Mouse (Mus musculus) forebrain, embryonic 13.5 days (tissue): Measurements from ENCODE around the gene Btbd35f14. TPM values are rescaled to one million over a fixed set of nuclear protein-coding genes. Genes with fewer than 3 reads are reported as not detected.
"Not testable (repeated sequence)": the region's sequence is repeated elsewhere in the genome, so short reads cannot be mapped to it uniquely, and the experiment has no call there.

Experiments
- ATAC-seq: fragments of 200-750 bp; cut with Nextera tagmentation; 2 replicates; pipeline ENCODE4 v1.8.0; 2017
- H3K27ac ChIP-seq: fragments of 300-500 bp; sonication (generic); 2 replicates; pipeline ENCODE4 v1.5.1; 2015; ENCODE audit warnings: inconsistent platforms, mild to moderate bottlenecking, moderate library complexity
- H3K27me3 ChIP-seq: fragments of 300-500 bp; sonication (generic); 2 replicates; pipeline ENCODE4 v1.6.1; 2015; ENCODE audit warnings: mild to moderate bottlenecking, inconsistent platforms
- H3K36me3 ChIP-seq: fragments of 300-500 bp; sonication (generic); 2 replicates; pipeline ENCODE4 v1.6.1; 2015; ENCODE audit warnings: mild to moderate bottlenecking, inconsistent platforms; ENCODE audit not compliant: poor library complexity, severe bottlenecking
- H3K4me1 ChIP-seq: fragments of 300-500 bp; sonication (generic); 2 replicates; pipeline ENCODE4 v1.6.1; 2015; ENCODE audit warnings: inconsistent platforms
- H3K4me2 ChIP-seq: fragments of 300-500 bp; sonication (generic); 2 replicates; pipeline ENCODE4 v1.6.1; 2015; ENCODE audit warnings: inconsistent platforms, mild to moderate bottlenecking, moderate library complexity
- H3K4me3 ChIP-seq: fragments of 300-500 bp; sonication (generic); 2 replicates; pipeline ENCODE4 v1.5.1; 2015; ENCODE audit warnings: mild to moderate bottlenecking, inconsistent platforms
- H3K9ac ChIP-seq: fragments of 300-500 bp; sonication (generic); 2 replicates; pipeline ENCODE4 v1.6.1; 2015; ENCODE audit warnings: mild to moderate bottlenecking, inconsistent platforms
- H3K9me3 ChIP-seq: fragments of 300-500 bp; sonication (generic); replicated peaks from 2 replicates; pipeline ENCODE4 v1.6.1; 2016; ENCODE audit warnings: inconsistent platforms
- WGBS: fragments of 180-500 bp; shearing (Covaris S2); methylation state at CpG from one replicate; pipeline ENCODE4 v1.1.7; 2015; 5-methylcytosine and 5-hydroxymethylcytosine counted together
- polyA plus RNA-seq: library from polyadenylated mRNA; unstranded; fragments of >200 nt; fragmentation: Nextera tagmentation; extraction: Ambion mirVana; gene quantifications from 2 replicates; pipeline ENCODE4 v1.2.1, GENCODE M21; 2015

Btbd35f14 gene
- polyA plus RNA-seq: not detected in 2 replicates

DNA sequence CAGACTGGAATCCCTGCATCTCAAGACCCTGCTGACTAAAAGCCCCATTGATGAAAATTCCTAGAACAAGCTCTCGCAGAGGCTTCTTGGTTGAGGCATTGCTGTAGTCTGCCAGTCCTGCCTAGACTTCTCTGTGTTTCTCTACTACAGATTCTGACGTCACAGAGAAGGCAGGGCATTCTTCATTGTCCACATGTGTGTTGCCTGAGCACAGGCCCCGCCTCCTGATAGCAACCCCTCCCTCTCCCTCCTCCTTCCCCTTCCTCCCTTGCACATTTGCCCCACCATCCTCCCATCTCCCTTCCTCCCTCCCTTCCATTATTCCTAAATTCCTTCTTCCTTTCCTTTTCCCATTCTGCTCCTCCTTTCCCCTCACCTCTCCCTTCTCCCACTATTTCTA lies at the start of gene Btbd35f14:
Btbd35f14 (minus strand) TSS at position 101 of the 400 bp plus-strand sequence.
- ATAC-seq, H3K9me3 ChIP-seq, H3K27me3 ChIP-seq, H3K4me2 ChIP-seq, H3K9ac ChIP-seq, H3K4me3 ChIP-seq, H3K4me1 ChIP-seq, H3K27ac ChIP-seq, H3K36me3 ChIP-seq: not testable (repeated sequence)
- no CpG with 5 or more reads among the region's 3 CpGs for WGBS

DNA sequence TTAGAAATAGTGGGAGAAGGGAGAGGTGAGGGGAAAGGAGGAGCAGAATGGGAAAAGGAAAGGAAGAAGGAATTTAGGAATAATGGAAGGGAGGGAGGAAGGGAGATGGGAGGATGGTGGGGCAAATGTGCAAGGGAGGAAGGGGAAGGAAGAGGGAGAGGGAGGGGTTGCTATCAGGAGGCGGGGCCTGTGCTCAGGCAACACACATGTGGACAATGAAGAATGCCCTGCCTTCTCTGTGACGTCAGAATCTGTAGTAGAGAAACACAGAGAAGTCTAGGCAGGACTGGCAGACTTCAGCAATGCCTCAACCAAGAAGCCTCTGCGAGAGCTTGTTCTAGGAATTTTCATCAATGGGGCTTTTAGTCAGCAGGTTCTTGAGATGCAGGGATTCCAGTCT lies 45.3 kb downstream of the Btbd35f14 start, which contains the start of gene Btbd35f13:
Btbd35f13 (plus strand) TSS at position 301 of the 400 bp plus-strand sequence.
- H3K9me3 ChIP-seq, ATAC-seq, H3K4me1 ChIP-seq, H3K27me3 ChIP-seq, H3K36me3 ChIP-seq, H3K4me2 ChIP-seq, H3K9ac ChIP-seq, H3K27ac ChIP-seq, H3K4me3 ChIP-seq: not testable (repeated sequence)
- 67% methylated on average over 2 of the region's 3 CpGs for WGBS

Other genes starting within 250 kb of the Btbd35f14 start
- not detected in 2 replicates for gene Btbd35f15, start 125.0 kb downstream of the Btbd35f14 start, polyA plus RNA-seq
- not detected in 2 replicates for gene Btbd35f13, start 45.2 kb downstream of the Btbd35f14 start, polyA plus RNA-seq